Mouse (Mus musculus): ENCODE data around the gene Dr1. TPM values are rescaled to one million over a fixed set of nuclear protein-coding genes. Genes with fewer than 3 reads are reported as not detected.

Dr1 gene
- polyA plus RNA-seq (2012; rRNA removed) = 13.6 and 17.3 TPM in 2 replicates
- 25.3 and 28.1 TPM in 2 replicates for polyA plus RNA-seq (2014; fragmentation: Nextera tagmentation; extraction: Ambion mirVana)

DNA sequence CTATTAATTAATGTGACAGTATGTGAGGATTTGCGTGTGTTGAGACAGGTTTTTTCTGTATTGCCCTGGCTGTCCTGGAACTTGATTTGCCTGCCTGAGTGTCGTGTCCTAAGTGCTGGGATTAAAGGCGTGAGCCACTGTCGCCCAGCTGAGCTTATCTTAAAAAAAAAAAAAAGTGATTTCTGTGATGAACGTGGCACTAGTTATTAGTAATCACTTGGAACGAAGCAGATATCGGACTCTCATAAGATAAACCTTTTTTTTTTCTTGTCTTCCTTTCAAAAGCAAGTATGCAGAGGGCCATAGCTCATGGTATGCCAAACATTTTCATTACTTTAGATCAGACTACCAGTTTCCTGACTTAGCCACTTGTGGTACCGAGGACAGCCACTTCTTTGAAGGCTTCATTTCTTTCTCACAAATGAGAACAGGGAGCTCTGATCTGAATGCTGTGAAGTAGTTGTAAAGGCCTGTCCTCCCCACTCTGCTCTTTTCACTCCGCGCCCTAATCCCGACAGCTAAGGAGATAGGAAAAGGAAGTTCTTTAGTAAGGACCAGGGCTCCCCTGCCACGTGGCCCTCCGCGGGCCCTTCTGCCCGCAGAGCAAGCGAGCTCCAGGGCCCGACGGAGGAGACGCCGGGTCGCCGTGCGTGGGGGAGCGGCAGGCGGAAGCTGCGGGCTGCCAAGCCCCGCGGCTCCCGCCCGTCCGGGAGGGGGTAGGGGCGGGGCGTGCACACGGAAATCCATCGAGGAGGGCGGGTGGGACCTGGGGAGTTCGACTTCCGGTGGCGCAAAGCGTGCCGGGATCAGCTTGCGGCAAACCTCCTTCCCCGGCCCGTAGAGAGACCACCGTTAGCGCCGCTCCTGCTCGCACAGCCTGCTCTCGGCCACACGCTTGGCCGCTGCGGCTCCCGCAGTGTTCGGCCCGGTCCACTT, at the start of gene Dr1:
Gene Dr1, plus strand, starts transcription at position 771 of the 936 bp plus-strand sequence.
- no peaks in the 10 kb centered on the region for H3K27me3 ChIP-seq (ENCODE audit: control insufficient read depth, insufficient read depth, low read length)
- no peaks in the 10 kb centered on the region for H3K9me3 ChIP-seq (ENCODE audit: control insufficient read depth, low read length)
- ATAC-seq (ENCODE audit: insufficient read depth) (peak; percentile 94), DNase-seq (ENCODE audit: low read depth in 3 of 3, low spot score in 3 of 3) (peak; percentile 81 to 84 (median 84))
- peak within 1 kb of the TSS; percentile 84 to 100 for H3K4me3 ChIP-seq (ENCODE audit: insufficient read depth in 1 of 2, low read depth in 2 of 2, low read length in 2 of 2)
- peaks cover 40 to 55% of the 10 kb centered on the region in 2 experiments for H3K4me1 ChIP-seq (replicated peaks; ENCODE audit: control insufficient read depth in 2 of 2, insufficient read depth in 2 of 2, low read length in 1 of 2)
- TF ChIP-seq EP300 (IDR thresholded peaks at IDR 0.05; ENCODE audit: low read depth) (peak; percentile 29), CTCF (IDR thresholded peaks at IDR 0.05; ENCODE audit: low read depth) (no peak)
- H3K4me2 ChIP-seq (ENCODE audit: low read depth) = peak within 1 kb of the TSS; percentile 96
- H3K9ac ChIP-seq (replicated peaks) = peak within 1 kb of the TSS; percentile 94
- peak within 1 kb of the TSS; percentile 95 for H3K27ac ChIP-seq
- H3K36me3 ChIP-seq (replicated peaks; ENCODE audit: control insufficient read depth, insufficient read depth, low read depth) = peaks cover 7% of the 10 kb centered on the region
- 2% methylated on average over 55 of the region's 55 CpGs for whole genome bisulfite sequencing (ENCODE audit: insufficient replicate concordance)

DNA sequence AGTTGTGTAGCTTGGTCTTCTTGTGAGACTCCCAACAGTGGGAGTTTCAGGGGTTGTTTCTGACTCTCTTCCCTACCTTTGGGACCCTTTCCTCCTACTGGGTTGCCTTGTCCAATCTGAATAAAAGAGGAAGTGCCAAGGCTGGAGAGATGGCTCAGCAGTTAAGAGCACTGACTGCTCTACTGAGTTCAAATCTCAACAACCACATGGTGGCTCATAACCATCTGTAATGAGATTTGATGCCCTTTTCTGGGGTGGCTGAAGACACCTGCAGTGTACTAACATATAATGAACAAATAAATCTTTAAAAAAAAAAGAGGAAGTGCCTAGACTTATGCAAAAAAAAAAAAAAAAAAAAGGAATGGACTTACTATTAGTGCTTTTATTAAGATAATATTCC, 44.6 kb upstream of the Dr1 start:
- Histone ChIP-seq H3K4me1 (replicated peaks; ENCODE audit: control insufficient read depth in 2 of 2, insufficient read depth in 2 of 2, low read length in 1 of 2) (no peaks in the 10 kb centered on the region), H3K4me2 (ENCODE audit: low read depth) (no peak overlapping the region), H3K36me3 (replicated peaks; ENCODE audit: control insufficient read depth, insufficient read depth, low read depth) (no peaks in the 10 kb centered on the region), H3K4me3 (ENCODE audit: insufficient read depth in 1 of 2, low read depth in 2 of 2, low read length in 2 of 2) (no peak overlapping the region), H3K27me3 (ENCODE audit: control insufficient read depth, insufficient read depth, low read length) (no peaks in the 10 kb centered on the region), H3K27ac (no peak overlapping the region), H3K9me3 (ENCODE audit: control insufficient read depth, low read length) (no peaks in the 10 kb centered on the region), H3K9ac (replicated peaks) (no peak overlapping the region)
- DNase-seq (ENCODE audit: low read depth in 3 of 3, low spot score in 3 of 3) (no peak), ATAC-seq (ENCODE audit: insufficient read depth) (no peak)
- no peak for TF ChIP-seq EP300 (IDR thresholded peaks at IDR 0.05; ENCODE audit: low read depth)
- no peak for TF ChIP-seq CTCF (IDR thresholded peaks at IDR 0.05; ENCODE audit: low read depth)

DNA sequence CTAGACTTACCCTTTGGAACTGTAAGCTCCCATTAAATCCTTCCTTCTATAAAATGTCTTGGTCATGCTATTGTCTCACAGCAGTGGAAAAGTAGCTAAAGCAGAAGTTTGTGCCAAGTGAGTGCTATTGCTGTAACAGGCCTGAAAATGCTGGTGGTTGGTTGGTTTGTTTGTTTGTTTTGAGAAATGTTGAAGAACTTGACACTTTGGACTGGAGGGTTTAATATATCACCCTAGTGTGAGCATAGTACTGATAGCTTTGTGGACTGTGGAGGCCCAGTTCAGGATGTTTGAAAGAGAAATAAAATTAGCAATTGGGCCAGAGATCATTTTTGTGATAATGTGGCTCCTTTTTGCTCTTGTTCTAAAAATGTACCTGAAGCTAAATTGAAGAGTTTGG, 42.5 kb upstream of the Dr1 start:
- H3K27ac ChIP-seq = no peak overlapping the region

DNA sequence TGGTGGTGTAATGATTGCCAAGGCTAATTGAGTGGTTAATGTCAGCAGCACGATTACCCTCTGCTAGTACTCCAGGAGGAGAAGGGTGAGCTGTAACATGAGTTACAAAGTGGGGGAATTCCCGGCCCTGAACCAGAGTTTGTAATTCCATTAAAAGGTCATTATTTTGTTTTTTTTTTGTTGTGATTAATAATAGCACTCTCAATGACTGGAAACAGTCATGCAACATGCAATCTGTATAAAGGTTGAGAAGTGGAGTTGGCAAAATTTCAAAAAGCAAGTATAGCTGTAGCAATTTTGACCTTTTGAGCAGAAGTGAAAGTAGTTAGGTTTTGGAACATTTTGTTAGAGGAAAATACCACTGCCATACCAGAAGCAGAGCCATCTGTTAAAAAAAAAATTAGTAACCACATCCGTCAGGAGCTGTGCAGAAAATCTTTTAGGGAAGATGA, 22.4 kb upstream of the Dr1 start:
- Histone ChIP-seq H3K36me3 (replicated peaks; ENCODE audit: control insufficient read depth, insufficient read depth, low read depth) (no peaks in the 10 kb centered on the region), H3K4me2 (ENCODE audit: low read depth) (no peak overlapping the region), H3K9ac (replicated peaks) (no peak overlapping the region), H3K4me1 (replicated peaks; ENCODE audit: control insufficient read depth in 2 of 2, insufficient read depth in 2 of 2, low read length in 1 of 2) (no peaks in the 10 kb centered on the region), H3K27ac (no peak overlapping the region), H3K27me3 (ENCODE audit: control insufficient read depth, insufficient read depth, low read length) (no peaks in the 10 kb centered on the region), H3K4me3 (ENCODE audit: insufficient read depth in 1 of 2, low read depth in 2 of 2, low read length in 2 of 2) (no peak overlapping the region), H3K9me3 (ENCODE audit: control insufficient read depth, low read length) (no peaks in the 10 kb centered on the region)
- ATAC-seq (ENCODE audit: insufficient read depth) = no peak
- TF ChIP-seq CTCF (IDR thresholded peaks at IDR 0.05; ENCODE audit: low read depth) (no peak), EP300 (IDR thresholded peaks at IDR 0.05; ENCODE audit: low read depth) (no peak)
- no peak for DNase-seq (ENCODE audit: low read depth in 3 of 3, low spot score in 3 of 3)
- 46% methylated on average over 3 of the region's 3 CpGs for WGBS (ENCODE audit: insufficient replicate concordance)

More for the DNA sequence above, 42.5 kb upstream of the Dr1 start:
- ATAC-seq (ENCODE audit: insufficient read depth) (no peak), DNase-seq (ENCODE audit: low read depth in 3 of 3, low spot score in 3 of 3) (no peak)
- Histone ChIP-seq H3K4me3 (ENCODE audit: insufficient read depth in 1 of 2, low read depth in 2 of 2, low read length in 2 of 2) (no peak overlapping the region), H3K9ac (replicated peaks) (no peak overlapping the region), H3K4me1 (replicated peaks; ENCODE audit: control insufficient read depth in 2 of 2, insufficient read depth in 2 of 2, low read length in 1 of 2) (no peaks in the 10 kb centered on the region), H3K4me2 (ENCODE audit: low read depth) (no peak overlapping the region), H3K36me3 (replicated peaks; ENCODE audit: control insufficient read depth, insufficient read depth, low read depth) (no peaks in the 10 kb centered on the region), H3K27me3 (ENCODE audit: control insufficient read depth, insufficient read depth, low read length) (no peaks in the 10 kb centered on the region), H3K9me3 (ENCODE audit: control insufficient read depth, low read length) (no peaks in the 10 kb centered on the region)
- no peak for TF ChIP-seq CTCF (IDR thresholded peaks at IDR 0.05; ENCODE audit: low read depth)
- TF ChIP-seq EP300 (IDR thresholded peaks at IDR 0.05; ENCODE audit: low read depth) = no peak

DNA sequence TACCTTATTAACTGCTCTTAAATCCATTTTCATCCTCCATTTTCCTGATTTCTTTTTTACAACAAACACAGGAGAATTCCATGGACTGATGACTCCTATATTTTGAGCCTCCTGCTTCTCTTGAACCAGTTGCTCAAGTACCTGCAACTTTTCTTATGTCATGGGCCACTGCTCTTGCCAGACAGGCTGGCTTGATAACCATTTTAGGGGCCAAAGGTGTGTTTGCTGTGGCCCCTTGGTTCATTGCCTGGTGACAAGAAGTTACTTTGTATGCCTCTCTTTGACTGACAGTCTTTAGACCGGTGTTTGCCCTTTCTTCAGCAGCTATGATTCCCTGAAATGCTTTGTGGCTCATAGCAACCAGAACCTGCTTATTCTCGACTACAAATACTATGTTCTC, 18.7 kb upstream of the Dr1 start:
- H3K9ac ChIP-seq (replicated peaks) = no peak overlapping the region
- DNase-seq (ENCODE audit: low read depth in 3 of 3, low spot score in 3 of 3) (no peak), ATAC-seq (ENCODE audit: insufficient read depth) (no peak)
- H3K9me3 ChIP-seq (ENCODE audit: control insufficient read depth, low read length) = no peaks in the 10 kb centered on the region
- WGBS (ENCODE audit: insufficient replicate concordance) = 48% methylated on average over 2 of the region's 2 CpGs
- no peaks in the 10 kb centered on the region for H3K36me3 ChIP-seq (replicated peaks; ENCODE audit: control insufficient read depth, insufficient read depth, low read depth)
- TF ChIP-seq CTCF (IDR thresholded peaks at IDR 0.05; ENCODE audit: low read depth) (no peak), EP300 (IDR thresholded peaks at IDR 0.05; ENCODE audit: low read depth) (no peak)
- no peak overlapping the region for H3K4me3 ChIP-seq (ENCODE audit: insufficient read depth in 1 of 2, low read depth in 2 of 2, low read length in 2 of 2)
- H3K27ac ChIP-seq = no peak overlapping the region
- H3K27me3 ChIP-seq (ENCODE audit: control insufficient read depth, insufficient read depth, low read length) = no peaks in the 10 kb centered on the region; the same call in 1 of the 2 replicates
- no peak overlapping the region for H3K4me2 ChIP-seq (ENCODE audit: low read depth)
- no peaks in the 10 kb centered on the region for H3K4me1 ChIP-seq (replicated peaks; ENCODE audit: control insufficient read depth in 2 of 2, insufficient read depth in 2 of 2, low read length in 1 of 2)
